Mouse (Mus musculus) stomach, embryonic 15.5 days (tissue): ENCODE data around the gene Rfx1. TPM values are rescaled to one million over a fixed set of nuclear protein-coding genes. Genes with fewer than 3 reads are reported as not detected.

Experiments used
- ATAC-seq: fragments of 200-750 bp; cut with Nextera tagmentation; 2 replicates; pipeline ENCODE4 v1.8.0; 2017; ENCODE audit warnings: low read depth, moderate number of reproducible peaks, moderate TSS enrichment; ENCODE audit not compliant: insufficient read depth, low FRiP score
- H3K27ac ChIP-seq: fragments of 300-500 bp; sonication (generic); 2 replicates; pipeline ENCODE4 v1.5.1; 2015; ENCODE audit warnings: mild to moderate bottlenecking, inconsistent platforms
- H3K27me3 ChIP-seq: fragments of 300-500 bp; sonication (generic); replicated peaks from 2 replicates; pipeline ENCODE4 v1.6.1; 2015; ENCODE audit warnings: inconsistent platforms
- H3K36me3 ChIP-seq: fragments of 300-500 bp; sonication (generic); 2 replicates; pipeline ENCODE4 v1.6.1; 2015; ENCODE audit warnings: inconsistent platforms
- H3K4me1 ChIP-seq: fragments of 300-500 bp; sonication (generic); 2 replicates; pipeline ENCODE4 v1.6.1; 2015; ENCODE audit warnings: inconsistent platforms
- H3K4me2 ChIP-seq: fragments of 300-500 bp; sonication (generic); 2 replicates; pipeline ENCODE4 v1.6.1; 2015; ENCODE audit warnings: mild to moderate bottlenecking, inconsistent platforms
- H3K4me3 ChIP-seq: fragments of 300-500 bp; sonication (generic); replicated peaks from 2 replicates; pipeline ENCODE4 v1.5.1; 2015; ENCODE audit warnings: inconsistent platforms
- H3K9ac ChIP-seq: fragments of 300-500 bp; sonication (generic); 2 replicates; pipeline ENCODE4 v1.6.1; 2015; ENCODE audit warnings: inconsistent platforms
- H3K9me3 ChIP-seq: fragments of 300-500 bp; sonication (generic); 2 replicates; pipeline ENCODE4 v1.6.1; 2016; ENCODE audit warnings: inconsistent platforms
- WGBS: fragments of 180-500 bp; shearing (Covaris S2); methylation state at CpG from one replicate; pipeline ENCODE4 v1.1.7; 2015; 5-methylcytosine and 5-hydroxymethylcytosine counted together
- polyA plus RNA-seq: library from polyadenylated mRNA; unstranded; fragments of >200 nt; fragmentation: Nextera tagmentation; extraction: Ambion mirVana; gene quantifications from 2 replicates; pipeline ENCODE4 v1.2.1, GENCODE M21; 2015

Rfx1 gene
- polyA plus RNA-seq, 1 experiment from 2014 or later, result 8.0 TPM

DNA sequence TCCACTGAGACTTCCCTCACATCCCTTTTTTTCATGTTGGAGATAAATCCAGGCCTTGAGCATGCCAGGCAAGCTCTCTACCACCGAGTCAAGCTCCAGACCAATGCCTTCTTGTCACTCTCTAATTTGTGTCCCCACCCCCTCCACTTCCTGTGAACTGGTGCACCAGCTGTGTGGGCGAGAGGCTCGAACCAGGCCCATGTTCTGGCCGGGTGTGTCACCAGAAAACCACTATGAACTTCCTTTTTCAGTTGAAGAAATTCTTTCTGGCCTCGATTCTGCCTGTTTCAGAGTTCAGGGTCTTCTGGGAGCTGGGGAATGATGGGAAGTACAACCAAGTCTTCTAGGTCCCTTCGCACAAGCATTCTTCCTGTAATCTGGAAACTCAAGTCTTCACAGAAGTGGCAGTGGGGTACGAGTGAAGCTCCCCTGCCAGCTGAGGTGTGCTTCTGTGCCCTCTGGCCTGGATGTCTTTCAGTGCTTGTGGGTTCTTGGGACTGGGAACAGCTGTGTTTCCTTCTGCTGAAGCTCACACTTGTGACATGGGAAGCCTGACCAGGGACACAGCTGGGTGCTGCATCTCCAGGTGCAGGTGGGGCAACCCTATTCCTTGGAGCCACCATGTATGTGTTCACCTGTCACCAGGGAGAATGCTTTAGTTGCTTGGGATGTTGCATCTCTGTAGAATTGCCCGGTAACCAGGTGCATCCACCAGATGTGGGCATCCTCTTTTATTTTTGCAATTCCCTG lies 2.6 kb upstream of the Rfx1 start:
- peaks cover 14% of the 10 kb centered on the region for H3K4me1 ChIP-seq
- no peak overlapping the region for H3K9ac ChIP-seq
- no peaks in the 10 kb centered on the region for H3K36me3 ChIP-seq
- ATAC-seq, result no peak
- no peaks in the 10 kb centered on the region for H3K9me3 ChIP-seq
- no peak overlapping the region for H3K27ac ChIP-seq
- no peaks in the 10 kb centered on the region for H3K27me3 ChIP-seq
- H3K4me3 ChIP-seq, result no peak overlapping the region
- no peak overlapping the region for H3K4me2 ChIP-seq
- WGBS, result 62% methylated on average over 8 of the region's 8 CpGs

DNA sequence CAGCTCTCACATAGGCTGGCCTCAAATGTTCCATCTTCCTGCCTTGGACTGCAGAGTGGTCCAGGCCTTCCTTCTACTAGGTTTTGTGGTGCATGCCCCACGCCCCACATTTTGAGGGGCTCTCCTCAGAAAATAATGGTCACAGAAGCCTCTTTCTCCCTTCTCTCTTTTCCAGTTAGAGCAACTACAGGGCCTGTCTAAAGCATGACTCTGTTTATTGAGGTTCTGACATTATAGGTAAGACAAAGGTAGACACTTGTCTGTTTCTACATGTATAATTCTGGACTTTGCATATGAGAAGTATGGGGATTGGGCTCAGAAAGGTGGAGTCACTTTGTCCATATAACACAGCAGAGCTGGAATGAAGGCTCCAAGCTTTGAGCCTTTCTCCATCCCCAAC lies 1.6 kb upstream of the Rfx1 start, which contains the start of gene Gm10643:
Gene Gm10643 (minus strand): TSS at position 101 of the 400 bp plus-strand sequence.
- Histone ChIP-seq H3K27me3 (no peaks in the 10 kb centered on the region), H3K9ac (peak within 1 kb of the TSS; percentile 37; the same call in 1 of the 2 replicates), H3K36me3 (no peaks in the 10 kb centered on the region), H3K9me3 (no peaks in the 10 kb centered on the region), H3K4me3 (peak within 1 kb of the TSS; percentile 89), H3K4me1 (peaks cover 23% of the 10 kb centered on the region), H3K27ac (peak within 1 kb of the TSS; percentile 89), H3K4me2 (peak within 1 kb of the TSS; percentile 83)
- WGBS, result 88% methylated on average over 1 of the region's 1 CpGs
- ATAC-seq, result no peak

DNA sequence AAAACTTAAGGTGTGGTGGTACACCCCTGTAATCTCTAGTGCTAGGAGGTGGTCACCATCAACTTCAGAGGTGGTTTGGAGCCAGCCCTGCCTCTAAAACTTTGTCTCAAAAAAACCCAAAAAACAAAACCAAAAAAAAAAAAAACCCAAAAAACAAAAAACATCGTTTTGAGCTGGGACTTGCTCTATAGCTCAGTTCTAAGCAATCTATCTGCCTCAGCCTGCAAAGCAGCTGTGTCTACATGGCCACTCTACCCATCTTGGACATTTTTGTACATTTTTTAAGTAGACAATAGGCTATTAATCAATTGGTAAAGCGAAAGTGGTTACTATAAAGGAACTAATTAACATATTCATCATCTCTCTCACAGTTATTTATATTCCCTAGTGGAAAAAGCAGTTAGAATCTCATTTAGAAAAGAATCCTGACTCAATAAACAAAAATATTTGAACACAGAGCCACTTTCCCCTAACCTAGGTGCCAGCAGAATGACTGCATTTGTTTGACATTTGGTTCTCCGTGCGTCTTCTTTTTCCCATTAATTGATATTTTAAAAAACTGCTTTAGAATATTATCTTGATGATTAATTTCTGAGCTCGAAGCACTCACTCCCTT lies 1.1 kb upstream of the Rfx1 start:
- Histone ChIP-seq H3K4me2 (peak overlapping the region; percentile 83), H3K27me3 (no peaks in the 10 kb centered on the region), H3K36me3 (no peaks in the 10 kb centered on the region), H3K9me3 (no peaks in the 10 kb centered on the region), H3K4me1 (peaks cover 27% of the 10 kb centered on the region), H3K27ac (peak overlapping the region; percentile 89), H3K9ac (peak overlapping the region; percentile 37; the same call in 1 of the 2 replicates), H3K4me3 (peak overlapping the region; percentile 89)
- 18% methylated on average over 5 of the region's 5 CpGs for WGBS
- ATAC-seq, result no peak

DNA sequence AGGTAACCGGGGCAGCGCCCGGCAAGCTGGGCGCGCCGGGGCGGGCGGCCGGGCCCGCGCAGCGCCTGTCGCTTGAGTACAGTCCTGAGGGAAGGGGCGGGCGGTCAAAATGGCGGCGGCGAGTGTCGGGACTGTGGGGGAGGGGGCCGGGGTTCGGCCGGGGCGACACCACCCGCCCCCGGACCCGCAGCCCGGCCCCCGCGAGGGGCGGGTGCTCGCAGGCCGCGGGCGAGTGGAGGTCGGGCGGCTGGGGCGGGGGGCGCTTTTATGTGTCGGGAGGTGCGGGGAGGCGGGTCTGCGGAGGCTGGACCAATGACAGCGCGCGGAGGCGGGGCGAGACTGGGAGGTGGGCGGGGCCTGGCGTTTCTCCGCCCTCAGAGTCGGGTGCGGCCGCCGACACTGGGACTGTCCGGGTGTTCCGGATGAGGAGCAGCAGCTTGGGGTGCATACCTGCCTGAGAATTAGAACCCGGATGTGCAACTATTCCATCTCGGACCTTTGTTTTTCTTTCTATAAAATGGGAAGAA lies 476 bp downstream of the Rfx1 start:
- Histone ChIP-seq H3K27me3 (no peaks in the 10 kb centered on the region), H3K9ac (peak overlapping the region; percentile 76), H3K4me3 (peak overlapping the region; percentile 89), H3K27ac (peak overlapping the region; percentile 98), H3K4me1 (peaks cover 35% of the 10 kb centered on the region), H3K4me2 (peak overlapping the region; percentile 53), H3K9me3 (no peaks in the 10 kb centered on the region), H3K36me3 (no peaks in the 10 kb centered on the region)
- under 1% methylated on average over 49 of the region's 58 CpGs for WGBS
- ATAC-seq, result peak; percentile 57

DNA sequence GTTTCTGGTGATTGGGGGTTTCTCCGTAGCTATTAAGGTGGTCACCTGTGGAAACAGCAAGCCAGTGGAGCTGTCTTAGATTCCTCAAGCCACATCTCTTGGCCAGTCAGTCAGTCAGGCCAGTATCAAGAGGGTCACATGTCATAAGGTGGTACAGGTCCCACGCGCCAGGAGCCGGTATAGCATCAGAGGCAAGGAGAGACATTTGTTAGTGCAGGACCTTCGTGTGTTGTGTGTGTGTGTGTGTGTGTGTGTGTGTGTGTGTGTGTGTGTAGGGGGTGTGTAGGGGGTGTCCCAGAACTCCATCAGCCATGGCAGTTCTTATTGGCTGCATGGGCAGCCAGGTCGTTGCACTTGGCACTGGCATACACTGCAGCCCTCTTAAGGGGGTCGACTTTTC lies 1.3 kb downstream of the Rfx1 start:
- Histone ChIP-seq H3K9ac (no peak overlapping the region), H3K4me1 (peaks cover 42% of the 10 kb centered on the region), H3K27me3 (no peaks in the 10 kb centered on the region), H3K27ac (0 out of 2 replicates have a peak overlapping the region, but pooled peaks have one; percentile 0), H3K9me3 (no peaks in the 10 kb centered on the region), H3K4me3 (peak overlapping the region; percentile 89), H3K36me3 (no peaks in the 10 kb centered on the region), H3K4me2 (peak overlapping the region; percentile 53)
- WGBS, result 78% methylated on average over 7 of the region's 7 CpGs
- no peak for ATAC-seq

DNA sequence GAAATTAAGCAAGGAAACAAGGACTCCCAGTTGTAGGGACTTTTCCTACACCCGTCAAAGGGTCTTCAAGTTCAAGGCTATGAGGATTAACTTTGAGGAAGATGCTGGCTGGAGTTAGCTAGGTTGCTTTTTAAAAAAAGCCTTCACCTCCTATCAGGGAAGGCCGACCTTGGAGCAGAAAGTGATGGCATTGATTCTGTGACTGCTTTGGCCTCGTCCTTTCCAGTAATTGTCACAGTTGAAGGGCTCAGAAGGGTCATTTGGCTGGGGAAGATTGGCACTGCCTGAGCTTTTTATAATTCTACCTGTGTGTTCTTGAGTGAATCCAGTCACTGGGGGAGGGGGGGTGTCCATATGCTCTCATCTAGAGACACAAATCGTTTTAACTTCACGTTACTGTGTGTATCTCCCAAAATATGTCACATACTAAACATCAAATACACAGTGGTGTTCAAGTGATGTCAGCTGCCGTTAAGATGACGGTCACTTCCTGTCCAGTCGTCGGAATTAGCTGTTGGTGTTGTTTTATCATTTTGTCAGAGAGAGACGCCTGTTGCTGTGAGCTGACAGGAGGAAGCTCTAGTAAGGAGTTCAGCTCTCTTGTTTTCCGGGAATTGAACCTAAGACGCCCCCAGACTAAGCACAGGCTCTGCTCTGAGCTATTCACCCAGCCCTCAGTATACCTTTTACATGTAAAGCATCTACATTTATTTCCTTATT lies 1.8 kb downstream of the Rfx1 start:
- no peaks in the 10 kb centered on the region for H3K27me3 ChIP-seq
- ATAC-seq, result no peak
- no peak overlapping the region for H3K4me3 ChIP-seq
- H3K9me3 ChIP-seq, result no peaks in the 10 kb centered on the region
- no peaks in the 10 kb centered on the region for H3K36me3 ChIP-seq
- H3K4me1 ChIP-seq, result peaks cover 48% of the 10 kb centered on the region
- H3K27ac ChIP-seq, result no peak overlapping the region
- no peak overlapping the region for H3K9ac ChIP-seq
- WGBS, result 47% methylated on average over 12 of the region's 12 CpGs
- peak overlapping the region; percentile 53; the same call in 1 of the 2 replicates for H3K4me2 ChIP-seq

DNA sequence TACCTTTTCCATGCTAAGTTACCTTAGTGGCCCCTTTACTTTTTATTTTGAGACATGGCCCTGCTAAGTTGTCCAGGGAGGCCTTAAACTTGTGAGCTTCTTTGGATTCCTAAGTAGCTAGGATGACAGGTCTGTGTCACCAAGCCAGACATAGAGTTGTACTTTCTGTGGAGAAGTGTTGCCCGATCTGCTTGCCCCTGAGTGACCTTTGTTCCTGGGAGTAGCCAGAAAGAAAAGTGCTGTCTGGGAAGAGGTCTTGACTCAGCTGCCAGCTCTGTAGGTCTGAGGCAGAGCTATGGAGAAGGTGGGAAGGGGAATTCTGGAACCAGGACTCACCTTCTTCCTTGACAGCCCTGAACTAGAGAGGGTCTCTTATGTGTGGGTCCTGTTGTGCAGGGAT lies 2.5 kb downstream of the Rfx1 start:
- no peak overlapping the region for H3K4me3 ChIP-seq
- no peaks in the 10 kb centered on the region for H3K9me3 ChIP-seq
- H3K27me3 ChIP-seq, result no peaks in the 10 kb centered on the region
- H3K4me1 ChIP-seq, result peaks cover 48% of the 10 kb centered on the region
- no peak overlapping the region for H3K4me2 ChIP-seq
- no peaks in the 10 kb centered on the region for H3K36me3 ChIP-seq
- 27% methylated on average over 1 of the region's 1 CpGs for whole genome bisulfite sequencing
- no peak overlapping the region for H3K27ac ChIP-seq
- no peak for ATAC-seq
- no peak overlapping the region for H3K9ac ChIP-seq

DNA sequence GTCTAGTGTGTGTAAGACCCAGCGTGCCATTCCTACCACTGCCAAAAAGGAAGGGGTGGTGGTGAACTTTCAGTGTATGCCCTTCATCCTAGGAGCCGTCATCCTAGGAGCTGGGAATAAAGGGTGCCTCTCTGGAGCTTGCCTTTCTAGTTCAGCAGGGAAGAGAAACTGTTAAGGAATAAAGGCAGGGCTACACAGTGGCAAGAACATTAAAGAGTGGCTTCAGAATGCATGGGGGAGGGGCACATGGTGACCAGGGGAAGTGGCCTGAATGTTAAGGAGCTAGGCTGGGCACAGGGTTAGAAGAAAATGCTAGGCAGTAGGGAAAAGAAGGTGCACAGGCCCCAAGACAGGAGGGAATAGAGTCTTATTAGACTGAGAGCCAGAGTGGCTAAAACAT lies 3.1 kb downstream of the Rfx1 start:
- Histone ChIP-seq H3K4me2 (no peak overlapping the region), H3K9me3 (no peaks in the 10 kb centered on the region), H3K9ac (no peak overlapping the region), H3K27ac (no peak overlapping the region), H3K36me3 (no peaks in the 10 kb centered on the region), H3K4me1 (peaks cover 48% of the 10 kb centered on the region), H3K4me3 (no peak overlapping the region), H3K27me3 (no peaks in the 10 kb centered on the region)
- 57% methylated on average over 2 of the region's 2 CpGs for WGBS
- ATAC-seq, result no peak

DNA sequence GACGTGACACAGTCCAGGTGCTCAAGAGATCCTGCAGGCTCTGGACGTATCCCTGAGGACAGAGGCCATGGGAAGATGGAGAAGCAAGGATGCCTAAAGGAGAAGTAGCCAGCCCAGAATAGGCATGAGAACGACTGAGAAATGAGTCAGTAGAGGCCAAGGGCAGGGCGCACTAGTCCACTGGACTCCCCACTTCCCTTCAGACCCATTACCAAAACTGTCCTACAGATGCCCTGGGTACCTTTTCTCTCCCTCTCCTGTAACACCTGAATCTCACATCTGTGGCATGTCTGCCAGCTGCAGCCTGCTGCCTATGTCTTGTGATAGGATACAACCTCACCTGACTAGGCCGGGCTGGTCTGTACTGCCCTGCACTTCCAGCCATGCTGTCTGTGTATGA lies 3.6 kb downstream of the Rfx1 start:
- H3K4me1 ChIP-seq, result peaks cover 48% of the 10 kb centered on the region
- no peak overlapping the region for H3K4me2 ChIP-seq
- H3K27ac ChIP-seq, result no peak overlapping the region
- no peaks in the 10 kb centered on the region for H3K9me3 ChIP-seq
- 76% methylated on average over 5 of the region's 5 CpGs for WGBS
- H3K9ac ChIP-seq, result no peak overlapping the region
- H3K4me3 ChIP-seq, result no peak overlapping the region
- peaks cover 3% of the 10 kb centered on the region; the same call in 1 of the 2 replicates for H3K36me3 ChIP-seq
- no peak for ATAC-seq
- no peaks in the 10 kb centered on the region for H3K27me3 ChIP-seq

DNA sequence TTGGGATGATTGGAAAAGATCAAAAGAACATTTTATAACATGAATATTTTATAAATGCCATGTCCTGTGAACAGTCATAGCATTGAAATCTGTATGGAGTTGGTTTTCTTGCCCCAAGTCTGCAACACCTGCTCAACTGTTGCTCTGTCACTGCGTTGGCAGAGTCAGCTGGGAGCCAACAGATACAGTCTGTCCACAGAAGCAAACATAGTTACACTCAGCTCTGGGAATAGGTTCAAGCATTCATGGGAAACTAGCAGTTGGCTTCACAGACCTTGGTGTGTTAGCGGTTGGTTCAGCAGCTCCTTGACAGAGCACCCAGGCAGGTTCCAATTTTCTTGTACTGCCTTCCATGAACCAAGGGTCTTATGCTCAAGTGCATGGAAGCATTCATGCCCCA lies 4.0 kb downstream of the Rfx1 start:
- H3K4me1 ChIP-seq, result peaks cover 48% of the 10 kb centered on the region
- 79% methylated on average over 2 of the region's 2 CpGs for WGBS
- no peaks in the 10 kb centered on the region for H3K9me3 ChIP-seq
- no peak for ATAC-seq
- no peak overlapping the region for H3K4me2 ChIP-seq
- no peak overlapping the region for H3K9ac ChIP-seq
- H3K36me3 ChIP-seq, result peaks cover 3% of the 10 kb centered on the region; the same call in 1 of the 2 replicates
- H3K27ac ChIP-seq, result no peak overlapping the region
- no peaks in the 10 kb centered on the region for H3K27me3 ChIP-seq
- H3K4me3 ChIP-seq, result no peak overlapping the region

DNA sequence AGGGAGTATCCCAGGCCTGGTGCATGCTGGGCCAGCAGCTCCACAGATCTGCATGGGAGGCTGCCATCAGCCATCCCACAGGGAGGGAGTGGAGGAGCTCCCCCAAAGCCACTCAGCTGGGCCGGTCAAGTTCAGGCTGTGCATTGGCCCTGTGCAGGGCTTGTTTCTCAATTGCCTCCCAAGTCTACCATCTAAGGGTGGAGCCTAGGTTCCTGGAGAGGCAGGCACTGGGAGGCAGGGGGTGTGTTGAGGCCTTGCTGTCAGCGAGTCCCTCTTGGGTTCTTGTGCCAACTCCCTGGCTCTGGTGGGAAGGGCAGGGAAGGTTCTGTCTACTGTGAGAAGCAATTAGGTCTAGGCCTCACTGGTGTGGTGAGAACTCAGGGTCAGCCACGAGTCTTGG lies 5.3 kb downstream of the Rfx1 start:
- Histone ChIP-seq H3K4me3 (no peak overlapping the region), H3K27ac (peak overlapping the region; percentile 11; the same call in 1 of the 2 replicates), H3K9ac (no peak overlapping the region), H3K9me3 (no peaks in the 10 kb centered on the region), H3K27me3 (no peaks in the 10 kb centered on the region), H3K36me3 (peaks cover 3% of the 10 kb centered on the region; the same call in 1 of the 2 replicates), H3K4me1 (peaks cover 48% of the 10 kb centered on the region), H3K4me2 (no peak overlapping the region)
- WGBS, result 79% methylated on average over 3 of the region's 3 CpGs
- ATAC-seq, result no peak
